Mouse (Mus musculus) heart, postnatal 4 days (tissue): ENCODE data around the gene Cops7a. TPM values are rescaled to one million over a fixed set of nuclear protein-coding genes. Genes with fewer than 3 reads are reported as not detected.

ENCODE experiments used
- DNase-seq: peaks from one replicate; pipeline ENCODE4 v3.0.0; 2021
- total RNA-seq, 2 experiments: library from RNA; stranded (reverse); gene quantifications; 2 replicates each; pipeline ENCODE4 v1.2.3; 2021

Gene Cops7a
- total RNA-seq, 2 experiments from 2014 or later = 107 to 110 TPM

DNA sequence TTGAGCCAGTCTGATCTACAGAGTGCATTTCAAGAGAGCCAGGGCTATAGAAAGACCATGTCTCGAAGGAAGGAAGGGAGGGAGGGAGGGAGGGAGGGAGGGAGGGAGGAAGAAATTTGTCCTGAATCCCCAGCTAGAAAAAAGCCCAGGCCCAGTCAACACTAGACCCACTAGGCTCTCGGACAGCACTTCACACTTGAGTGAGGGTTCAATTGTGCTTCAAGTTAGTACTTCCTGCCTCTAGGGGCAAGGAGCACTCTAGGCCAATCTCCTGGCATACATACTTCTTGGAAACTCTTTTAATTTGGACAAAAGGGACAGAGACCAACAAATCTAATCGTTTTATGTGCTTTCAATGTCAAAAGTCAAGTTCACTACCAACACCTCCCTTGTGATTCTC is 7.2 kb downstream of the Cops7a start:
- no peak for DNase-seq

GRCm38 (mm10) chr6:124955212-124955611 is 10.1 kb downstream of the Cops7a start:
- no peak for DNase-seq

GRCm38 (mm10) chr6:124953991-124954715 is 11.2 kb downstream of the Cops7a start:
- no peak for DNase-seq

DNA sequence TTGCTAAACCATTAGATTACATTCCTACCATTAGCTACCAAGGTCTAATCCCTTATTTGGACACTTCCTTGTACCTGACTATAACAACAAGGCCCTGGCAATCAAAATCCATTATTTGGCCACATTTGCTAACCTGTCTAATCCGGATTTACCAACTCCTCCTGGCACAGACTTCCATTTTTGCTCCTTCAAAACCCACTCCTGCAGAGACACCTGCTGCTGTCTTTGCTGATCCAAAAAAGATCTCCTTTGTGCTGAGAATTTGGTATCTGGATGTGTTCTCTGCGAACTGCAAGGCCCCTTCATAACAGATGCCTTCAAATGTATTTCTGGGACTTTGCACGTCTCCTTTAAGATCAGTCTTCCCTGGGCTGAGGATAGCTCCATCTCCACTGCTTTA is 21.8 kb downstream of the Cops7a start:
- DNase-seq = no peak

DNA sequence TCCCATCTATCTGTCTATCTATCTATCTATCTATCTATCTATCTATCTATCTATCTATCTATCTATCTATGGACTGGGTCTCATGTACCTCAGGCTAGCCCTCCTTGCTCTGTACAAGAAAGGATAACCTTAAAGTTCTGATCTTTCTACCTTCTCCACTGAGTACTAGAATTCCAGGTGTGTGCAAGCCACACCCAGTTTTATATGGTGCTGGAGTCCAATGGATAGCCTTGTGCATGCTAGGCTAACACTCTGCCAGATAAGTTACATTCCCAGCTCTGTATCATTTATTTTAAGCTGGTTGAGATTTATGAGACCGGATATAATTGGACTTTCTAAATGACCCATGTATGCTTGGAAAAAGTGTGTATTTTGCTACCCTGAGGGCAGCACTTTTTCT is 23.7 kb downstream of the Cops7a start:
- no peak for DNase-seq

DNA sequence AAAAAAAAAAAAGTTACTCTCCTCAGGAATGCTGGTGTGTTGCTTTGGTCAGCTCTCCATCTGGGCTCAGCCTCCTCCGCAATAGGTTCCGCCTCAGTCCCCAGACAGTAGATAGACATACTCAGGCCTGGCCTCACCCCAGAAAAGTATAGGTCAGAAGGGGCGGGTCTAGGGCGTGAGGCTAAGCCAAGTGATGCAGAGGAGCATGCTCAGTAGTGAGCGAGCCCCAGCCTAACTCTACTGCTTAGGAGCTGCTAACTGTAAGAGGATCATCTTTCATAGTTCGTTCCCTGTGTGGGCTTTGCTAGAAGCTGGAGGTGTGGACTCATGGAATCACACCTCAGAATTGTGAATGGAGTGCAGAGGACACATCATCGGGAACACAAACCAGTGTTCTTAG is 26.8 kb downstream of the Cops7a start:
- DNase-seq = no peak

- no peak for DNase-seq
Observed at GRCm38 (mm10) chr6:124937493-124937892, 27.8 kb downstream of the Cops7a start.

DNA sequence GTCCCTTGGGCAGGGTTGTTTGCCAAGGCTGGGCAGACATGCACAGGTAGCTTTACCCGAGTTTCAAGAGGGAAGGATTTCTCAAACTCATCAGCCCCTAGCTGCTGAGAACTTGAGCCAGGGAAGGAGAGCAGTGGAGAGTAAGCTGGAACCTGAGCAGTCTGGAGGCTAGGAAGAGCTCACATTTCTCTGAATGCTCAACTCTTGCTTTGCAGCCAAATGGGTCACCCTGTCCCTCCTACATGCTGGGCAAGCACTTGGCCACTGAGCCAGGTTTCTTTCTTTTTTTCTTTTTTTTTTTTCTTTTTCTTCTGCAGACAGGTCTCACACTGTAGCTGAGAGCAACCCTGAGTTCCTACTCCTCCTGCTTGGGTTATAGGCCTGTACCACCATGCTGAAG is 28.7 kb downstream of the Cops7a start:
- no peak for DNase-seq

- DNase-seq = no peak
Observed at GRCm38 (mm10) chr6:124934670-124935069, 30.7 kb downstream of the Cops7a start.

- no peak for DNase-seq
Observed at GRCm38 (mm10) chr6:124933127-124933526, 32.2 kb downstream of the Cops7a start.

DNA sequence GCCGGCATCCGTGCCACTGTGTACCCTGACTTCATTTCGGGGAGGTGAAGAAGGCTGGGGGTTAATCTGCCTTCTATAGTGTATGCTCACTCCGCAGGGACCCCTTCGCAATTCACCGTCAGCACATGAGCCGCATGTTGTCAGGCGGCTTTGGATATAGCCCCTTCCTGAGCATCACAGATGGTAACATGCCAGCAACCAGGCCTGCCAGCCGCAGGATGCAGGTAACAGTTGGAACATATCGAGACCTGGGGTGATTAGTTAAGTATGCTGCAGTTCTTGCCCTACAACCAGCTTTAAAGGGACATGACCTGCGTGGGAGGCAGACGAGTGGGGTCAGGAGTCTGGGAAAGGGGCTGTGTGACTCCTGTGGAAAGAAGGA is 33.0 kb downstream of the Cops7a start:
- DNase-seq = no peak

DNA sequence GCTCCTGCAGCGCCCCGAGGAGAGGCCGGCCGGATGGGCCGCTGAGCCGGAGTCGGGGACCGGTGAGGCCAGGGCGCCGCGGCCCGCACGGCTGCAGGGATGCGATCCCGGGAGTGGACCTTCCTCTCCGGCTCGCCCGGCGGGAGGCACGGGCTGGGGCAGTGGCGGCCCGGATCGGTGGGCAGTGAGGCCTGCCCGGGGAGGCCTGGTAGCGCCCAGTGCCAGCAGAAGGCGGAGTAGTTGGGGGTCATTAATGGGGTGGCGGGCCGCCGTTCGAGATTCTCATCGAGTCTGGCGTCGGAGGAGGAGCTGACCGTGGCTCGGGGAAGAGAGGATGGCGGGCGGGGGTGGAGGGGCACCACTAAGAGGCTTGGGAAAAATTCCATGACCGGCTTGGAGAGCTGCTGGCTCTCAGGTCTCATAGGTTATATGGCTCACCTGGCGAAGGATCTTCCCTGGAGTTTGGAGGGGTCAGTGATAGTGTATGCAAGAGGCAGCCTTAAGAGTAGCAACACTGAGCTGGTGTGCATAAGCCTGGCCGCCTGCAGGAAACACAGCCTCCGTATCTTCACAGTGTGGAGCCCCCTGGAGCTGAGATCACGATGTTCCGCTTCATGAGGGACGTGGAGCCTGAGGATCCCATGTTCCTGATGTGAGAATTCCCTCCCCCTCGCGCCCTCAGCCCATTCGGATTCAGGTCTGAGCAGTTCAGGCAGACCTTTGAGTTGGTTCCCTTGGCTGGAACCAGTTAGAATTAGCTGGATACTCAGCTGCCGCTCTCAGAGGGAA is 33.6 kb downstream of the Cops7a start:
- DNase-seq = peak; percentile 64

- peak; percentile 100 for DNase-seq
Observed at GRCm38 (mm10) chr6:124930754-124931524, 34.4 kb downstream of the Cops7a start, which contains the start of gene Mlf2. Mlf2 (plus strand) TSS chr6:124931386.

GRCm38 (mm10) chr6:124930231-124930630 is 35.1 kb downstream of the Cops7a start:
- no peak for DNase-seq

DNA sequence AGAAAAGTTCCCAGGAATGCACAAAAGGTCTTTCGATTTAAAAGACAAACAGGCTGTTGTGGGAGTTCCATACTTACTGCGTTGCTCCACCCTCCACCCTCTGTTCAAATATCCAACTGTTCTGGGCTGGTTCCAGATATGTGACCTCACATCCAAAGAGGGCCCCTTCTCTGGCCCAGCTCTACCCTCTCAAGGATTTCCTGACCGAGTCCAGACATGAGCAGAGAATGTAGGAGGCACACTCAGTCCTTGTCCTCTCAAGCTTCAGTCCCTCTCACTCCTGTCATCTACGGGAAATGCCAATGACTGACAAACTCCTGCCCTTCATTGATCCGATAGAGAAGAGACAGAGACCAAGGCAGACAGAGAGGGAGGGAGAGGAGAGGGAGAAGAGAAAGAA is 39.4 kb downstream of the Cops7a start:
- DNase-seq = peak; percentile 76

DNA sequence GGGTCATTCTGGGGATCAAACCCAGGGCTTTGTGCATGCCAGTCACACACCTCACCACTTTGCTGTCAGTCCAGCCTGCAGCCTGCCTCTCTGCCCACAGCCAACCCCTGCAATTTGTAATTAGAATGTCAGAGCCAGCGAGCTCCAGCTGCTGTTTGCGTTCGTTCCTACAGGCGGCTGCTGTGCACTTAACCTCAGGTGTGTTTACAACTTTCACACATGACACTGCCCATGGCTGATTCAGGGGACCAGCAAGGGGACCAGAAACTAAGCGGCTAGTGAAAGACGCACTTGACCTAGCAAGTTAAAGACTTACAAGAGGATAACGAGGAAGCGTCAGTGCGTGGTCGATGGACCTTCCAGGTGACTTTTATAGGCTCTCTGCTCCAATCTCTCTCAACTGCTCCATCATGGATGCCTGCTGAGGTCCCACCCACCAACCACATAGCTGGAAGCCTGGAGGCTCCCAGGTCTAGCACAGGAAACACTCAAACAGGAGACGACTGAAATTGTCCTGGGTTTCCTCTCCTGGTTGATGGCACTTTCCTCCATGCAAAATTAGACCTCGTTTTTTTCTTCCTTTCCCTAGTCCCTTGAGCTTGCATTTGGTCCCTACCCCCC is 40.1 kb downstream of the Cops7a start:
- DNase-seq = no peak

DNA sequence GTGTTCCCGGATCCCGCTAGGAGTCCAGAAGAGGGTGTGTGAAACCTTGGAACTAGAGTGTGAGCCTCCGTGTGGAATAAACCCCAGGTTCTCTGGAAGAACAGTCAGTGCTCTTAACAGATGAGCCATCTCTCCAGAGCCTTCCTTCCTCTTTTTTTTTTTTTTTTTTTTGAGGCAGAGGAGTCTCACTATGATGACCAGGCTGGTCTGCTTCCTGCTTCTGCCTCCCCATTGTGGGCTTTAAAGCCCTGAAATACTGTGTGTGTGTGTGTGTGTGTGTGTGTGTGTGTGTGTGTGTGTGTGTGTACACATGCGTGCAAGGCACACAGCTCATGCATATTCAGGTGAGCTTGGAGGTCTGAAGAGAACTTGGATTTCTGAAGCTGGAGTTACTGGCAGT is 43.8 kb downstream of the Cops7a start:
- no peak for DNase-seq

GRCm38 (mm10) chr6:124920318-124921085 is 44.8 kb downstream of the Cops7a start:
- DNase-seq = no peak

DNA sequence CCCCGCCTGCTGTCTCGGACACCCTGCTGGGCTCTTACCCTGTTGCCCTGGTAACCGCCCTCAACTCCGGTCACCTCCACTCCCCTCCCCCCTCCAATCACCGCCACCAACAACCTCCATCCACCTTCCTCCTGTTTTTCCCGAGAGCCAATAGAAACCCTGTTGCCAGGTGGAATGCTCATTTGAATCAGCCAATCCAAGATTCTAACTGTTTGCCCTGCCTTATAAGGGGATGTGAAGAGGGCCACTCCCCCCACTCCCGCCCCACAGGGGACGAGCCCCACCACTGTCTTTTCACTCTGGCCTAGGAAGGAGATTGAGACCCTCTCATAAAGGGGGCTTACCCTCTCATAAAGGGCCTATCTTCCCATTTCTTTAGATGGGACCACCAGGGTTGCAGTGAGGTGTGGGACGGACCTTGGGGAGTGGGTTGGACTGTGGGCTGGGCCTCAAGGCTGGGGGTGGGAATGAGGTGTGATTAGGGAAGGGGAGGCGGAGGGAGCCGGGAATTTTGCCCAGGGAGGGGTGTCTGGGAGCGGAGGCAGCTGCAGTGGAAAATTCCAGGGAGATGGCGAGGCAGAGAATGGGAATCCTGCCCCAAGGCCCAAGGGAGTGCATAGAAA is 45.5 kb downstream of the Cops7a start, which contains the start of gene Ptms:
Gene Ptms (minus strand): TSS at position 409 of the 623 bp plus-strand sequence.
- DNase-seq = peak; percentile 97

- peak; percentile 3 for DNase-seq
Observed at GRCm38 (mm10) chr6:124918890-124919627, 46.3 kb downstream of the Cops7a start.

- DNase-seq = no peak
Observed at GRCm38 (mm10) chr6:124918331-124918690, 47.0 kb downstream of the Cops7a start.
